Mouse (Mus musculus): ENCODE measurements at regions not wholly inside any gene's neighbourhood (a gene's known extent, or its start where the extent isn't known, plus 50 kb on each side); places are given as distances from the start of the nearest gene placed in this dataset.
"Not testable (repeated sequence)": the region's sequence is repeated elsewhere in the genome, so short reads cannot be mapped to it uniquely, and the experiment has no call there.

GRCm38 (mm10) chr4:153651849-153652248 is 169.2 kb upstream of the Ajap1 start:
- peak; percentile 29; the same call in 1 of the 2 replicates for ATAC-seq (ENCODE audit: insufficient number of reproducible peaks, insufficient read depth, low FRiP score, low read depth)
- no peaks in the 10 kb centered on the region for H3K4me1 ChIP-seq (ENCODE audit: control insufficient read depth in 2 of 2, insufficient read depth in 2 of 2, low read length in 2 of 2)
- 6% methylated on average over 5 of the region's 5 CpGs for WGBS

GRCm38 (mm10) chr4:153652841-153653240 is 170.2 kb upstream of the Ajap1 start:
- H3K36me3 ChIP-seq (ENCODE audit: control insufficient read depth, insufficient read depth, low read length), result no peaks in the 10 kb centered on the region
- no peak for ATAC-seq (ENCODE audit: insufficient number of reproducible peaks, insufficient read depth, low FRiP score, low read depth)
- H3K9ac ChIP-seq (ENCODE audit: low read length), result no peak overlapping the region
- no peaks in the 10 kb centered on the region for H3K27me3 ChIP-seq (ENCODE audit: control insufficient read depth, insufficient read depth, low read length)
- no peaks in the 10 kb centered on the region for H3K9me3 ChIP-seq (ENCODE audit: control insufficient read depth, low read length)
- no peak overlapping the region for H3K4me2 ChIP-seq (ENCODE audit: low read length)
- H3K27ac ChIP-seq (replicated peaks in 1 of 2; ENCODE audit: control insufficient read depth in 1 of 2, insufficient read depth in 1 of 2, low read depth in 2 of 2, low read length in 2 of 2), result no peak overlapping the region
- WGBS, result 83% methylated on average over 11 of the region's 11 CpGs
- no peaks in the 10 kb centered on the region for H3K4me1 ChIP-seq (ENCODE audit: control insufficient read depth in 2 of 2, insufficient read depth in 2 of 2, low read length in 2 of 2)
- no peak overlapping the region for H3K4me3 ChIP-seq (ENCODE audit: control insufficient read depth in 1 of 2, insufficient read depth in 1 of 2, low read depth in 1 of 2, low read length in 2 of 2)

More at GRCm38 (mm10) chr4:153651849-153652248, 169.2 kb upstream of the Ajap1 start:
- H3K27me3 ChIP-seq (ENCODE audit: control insufficient read depth, insufficient read depth, low read length), result no peaks in the 10 kb centered on the region
- H3K36me3 ChIP-seq (ENCODE audit: control insufficient read depth, insufficient read depth, low read length), result no peaks in the 10 kb centered on the region
- no peaks in the 10 kb centered on the region for H3K9me3 ChIP-seq (ENCODE audit: control insufficient read depth, low read length)
- H3K4me2 ChIP-seq (ENCODE audit: low read length), result no peak overlapping the region
- H3K27ac ChIP-seq (replicated peaks in 1 of 2; ENCODE audit: control insufficient read depth in 1 of 2, insufficient read depth in 1 of 2, low read depth in 2 of 2, low read length in 2 of 2), result no peak overlapping the region
- H3K4me3 ChIP-seq (ENCODE audit: control insufficient read depth in 1 of 2, insufficient read depth in 1 of 2, low read depth in 1 of 2, low read length in 2 of 2), result no peak overlapping the region
- H3K9ac ChIP-seq (ENCODE audit: low read length), result no peak overlapping the region

- 53% methylated on average over 7 of the region's 7 CpGs for WGBS
- Histone ChIP-seq H3K9me3 (ENCODE audit: control insufficient read depth, low read length) (0 out of 2 replicates have a peak, but pooled peaks cover 4% of the 10 kb centered on the region), H3K27me3 (ENCODE audit: control insufficient read depth, insufficient read depth, low read length) (no peaks in the 10 kb centered on the region), H3K36me3 (ENCODE audit: control insufficient read depth, insufficient read depth, low read length) (no peaks in the 10 kb centered on the region), H3K4me1 (ENCODE audit: control insufficient read depth in 2 of 2, insufficient read depth in 2 of 2, low read length in 2 of 2) (no peaks in the 10 kb centered on the region), H3K4me2 (ENCODE audit: low read length) (no peak overlapping the region), H3K4me3 (ENCODE audit: control insufficient read depth in 1 of 2, insufficient read depth in 1 of 2, low read depth in 1 of 2, low read length in 2 of 2) (no peak overlapping the region), H3K9ac (ENCODE audit: low read length) (no peak overlapping the region), H3K27ac (replicated peaks in 1 of 2; ENCODE audit: control insufficient read depth in 1 of 2, insufficient read depth in 1 of 2, low read depth in 2 of 2, low read length in 2 of 2) (no peak overlapping the region)
- ATAC-seq (ENCODE audit: insufficient number of reproducible peaks, insufficient read depth, low FRiP score, low read depth), result no peak
These were observed 180.1 kb upstream of the Ajap1 start for GRCm38 (mm10) chr4:153662731-153663130.

GRCm38 (mm10) chr4:153666626-153667236 is 184.1 kb upstream of the Ajap1 start:
- ATAC-seq (ENCODE audit: insufficient number of reproducible peaks, insufficient read depth, low FRiP score, low read depth); H3K4me2 ChIP-seq (ENCODE audit: low read length); H3K4me3 ChIP-seq (ENCODE audit: control insufficient read depth in 1 of 2, insufficient read depth in 1 of 2, low read depth in 1 of 2, low read length in 2 of 2); H3K36me3 ChIP-seq (ENCODE audit: control insufficient read depth, insufficient read depth, low read length); H3K9ac ChIP-seq (ENCODE audit: low read length); H3K4me1 ChIP-seq (ENCODE audit: control insufficient read depth in 2 of 2, insufficient read depth in 2 of 2, low read length in 2 of 2); H3K27me3 ChIP-seq (ENCODE audit: control insufficient read depth, insufficient read depth, low read length); H3K9me3 ChIP-seq (ENCODE audit: control insufficient read depth, low read length); H3K27ac ChIP-seq (replicated peaks in 1 of 2; ENCODE audit: control insufficient read depth in 1 of 2, insufficient read depth in 1 of 2, low read depth in 2 of 2, low read length in 2 of 2): not testable (repeated sequence)
- WGBS, result 70% methylated on average over 6 of the region's 6 CpGs

GRCm38 (mm10) chr4:153669070-153669469 is 186.5 kb upstream of the Ajap1 start:
- Histone ChIP-seq H3K27ac (replicated peaks in 1 of 2; ENCODE audit: control insufficient read depth in 1 of 2, insufficient read depth in 1 of 2, low read depth in 2 of 2, low read length in 2 of 2) (no peak overlapping the region), H3K4me1 (ENCODE audit: control insufficient read depth in 2 of 2, insufficient read depth in 2 of 2, low read length in 2 of 2) (no peaks in the 10 kb centered on the region), H3K36me3 (ENCODE audit: control insufficient read depth, insufficient read depth, low read length) (no peaks in the 10 kb centered on the region), H3K4me3 (ENCODE audit: control insufficient read depth in 1 of 2, insufficient read depth in 1 of 2, low read depth in 1 of 2, low read length in 2 of 2) (no peak overlapping the region), H3K4me2 (ENCODE audit: low read length) (no peak overlapping the region), H3K27me3 (ENCODE audit: control insufficient read depth, insufficient read depth, low read length) (no peaks in the 10 kb centered on the region), H3K9ac (ENCODE audit: low read length) (no peak overlapping the region), H3K9me3 (ENCODE audit: control insufficient read depth, low read length) (no peaks in the 10 kb centered on the region)
- 75% methylated on average over 4 of the region's 4 CpGs for WGBS
- ATAC-seq (ENCODE audit: insufficient number of reproducible peaks, insufficient read depth, low FRiP score, low read depth), result no peak

- no peak overlapping the region for H3K4me3 ChIP-seq (ENCODE audit: control insufficient read depth in 1 of 2, insufficient read depth in 1 of 2, low read depth in 1 of 2, low read length in 2 of 2)
- WGBS, result 72% methylated on average over 13 of the region's 13 CpGs
- H3K9me3 ChIP-seq (ENCODE audit: control insufficient read depth, low read length), result no peaks in the 10 kb centered on the region
- H3K27ac ChIP-seq (replicated peaks in 1 of 2; ENCODE audit: control insufficient read depth in 1 of 2, insufficient read depth in 1 of 2, low read depth in 2 of 2, low read length in 2 of 2), result no peak overlapping the region
- H3K4me1 ChIP-seq (ENCODE audit: control insufficient read depth in 2 of 2, insufficient read depth in 2 of 2, low read length in 2 of 2), result no peaks in the 10 kb centered on the region
- no peaks in the 10 kb centered on the region for H3K27me3 ChIP-seq (ENCODE audit: control insufficient read depth, insufficient read depth, low read length)
- H3K9ac ChIP-seq (ENCODE audit: low read length), result no peak overlapping the region
- H3K36me3 ChIP-seq (ENCODE audit: control insufficient read depth, insufficient read depth, low read length), result no peaks in the 10 kb centered on the region
- no peak overlapping the region for H3K4me2 ChIP-seq (ENCODE audit: low read length)
- ATAC-seq (ENCODE audit: insufficient number of reproducible peaks, insufficient read depth, low FRiP score, low read depth), result no peak
These were observed 187.6 kb upstream of the Ajap1 start for GRCm38 (mm10) chr4:153670216-153670615.

- H3K4me3 ChIP-seq (ENCODE audit: control insufficient read depth in 1 of 2, insufficient read depth in 1 of 2, low read depth in 1 of 2, low read length in 2 of 2), result no peak overlapping the region
- H3K27me3 ChIP-seq (ENCODE audit: control insufficient read depth, insufficient read depth, low read length), result no peaks in the 10 kb centered on the region
- H3K4me2 ChIP-seq (ENCODE audit: low read length), result no peak overlapping the region
- H3K27ac ChIP-seq (replicated peaks in 1 of 2; ENCODE audit: control insufficient read depth in 1 of 2, insufficient read depth in 1 of 2, low read depth in 2 of 2, low read length in 2 of 2), result no peak overlapping the region
- no peaks in the 10 kb centered on the region for H3K9me3 ChIP-seq (ENCODE audit: control insufficient read depth, low read length)
- H3K4me1 ChIP-seq (ENCODE audit: control insufficient read depth in 2 of 2, insufficient read depth in 2 of 2, low read length in 2 of 2), result no peaks in the 10 kb centered on the region
- no peak overlapping the region for H3K9ac ChIP-seq (ENCODE audit: low read length)
- no peaks in the 10 kb centered on the region for H3K36me3 ChIP-seq (ENCODE audit: control insufficient read depth, insufficient read depth, low read length)
- 70% methylated on average over 2 of the region's 2 CpGs for WGBS
- no peak for ATAC-seq (ENCODE audit: insufficient number of reproducible peaks, insufficient read depth, low FRiP score, low read depth)
These were observed 192.8 kb upstream of the Ajap1 start for GRCm38 (mm10) chr4:153675431-153675830.

GRCm38 (mm10) chr4:153679151-153679550 is 196.5 kb upstream of the Ajap1 start:
- H3K9ac ChIP-seq (ENCODE audit: low read length), result no peak overlapping the region
- no peak overlapping the region for H3K4me3 ChIP-seq (ENCODE audit: control insufficient read depth in 1 of 2, insufficient read depth in 1 of 2, low read depth in 1 of 2, low read length in 2 of 2)
- no peaks in the 10 kb centered on the region for H3K9me3 ChIP-seq (ENCODE audit: control insufficient read depth, low read length)
- no peaks in the 10 kb centered on the region for H3K4me1 ChIP-seq (ENCODE audit: control insufficient read depth in 2 of 2, insufficient read depth in 2 of 2, low read length in 2 of 2)
- H3K27ac ChIP-seq (replicated peaks in 1 of 2; ENCODE audit: control insufficient read depth in 1 of 2, insufficient read depth in 1 of 2, low read depth in 2 of 2, low read length in 2 of 2), result no peak overlapping the region
- WGBS, result 26% methylated on average over 12 of the region's 12 CpGs
- no peak for ATAC-seq (ENCODE audit: insufficient number of reproducible peaks, insufficient read depth, low FRiP score, low read depth)
- no peaks in the 10 kb centered on the region for H3K36me3 ChIP-seq (ENCODE audit: control insufficient read depth, insufficient read depth, low read length)
- no peaks in the 10 kb centered on the region for H3K27me3 ChIP-seq (ENCODE audit: control insufficient read depth, insufficient read depth, low read length)
- no peak overlapping the region for H3K4me2 ChIP-seq (ENCODE audit: low read length)

Data from heart, embryonic 14.5 days (tissue).